ENCODE assay signal across 7 mouse cellular contexts in the genomic region with DNA sequence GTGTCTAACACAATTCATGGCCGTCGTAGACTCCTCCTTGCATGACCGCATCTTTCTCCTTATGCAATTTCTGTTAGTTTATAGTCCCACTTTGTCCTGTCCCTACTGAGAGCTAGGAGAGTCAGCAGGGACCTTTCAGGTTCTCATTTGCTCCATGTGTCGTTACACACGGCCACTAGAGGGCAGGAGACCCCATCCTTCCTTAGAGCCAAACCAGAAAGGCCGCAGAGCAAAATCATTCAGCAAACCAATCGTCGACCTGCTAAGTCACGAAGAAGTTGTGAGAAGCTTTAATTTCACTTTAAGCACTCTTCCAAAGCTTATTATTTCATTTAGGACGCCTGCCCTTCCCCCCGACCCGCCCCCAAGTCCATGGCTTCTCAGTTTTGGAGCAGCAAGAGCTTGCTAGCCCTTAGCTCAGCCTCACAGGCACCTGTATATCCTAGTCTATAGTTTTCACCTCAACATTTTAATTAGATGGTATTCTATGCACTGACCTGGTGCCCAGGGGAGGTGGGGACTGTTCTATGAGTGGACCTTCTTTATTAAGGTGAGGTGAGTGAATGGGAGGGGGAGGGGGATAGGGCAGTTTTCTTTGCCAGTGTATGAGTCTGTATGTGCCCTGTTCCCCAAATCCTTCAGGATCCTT. TPM values are rescaled to one million over a fixed set of nuclear protein-coding genes. Genes with fewer than 3 reads are reported as not detected.
DNase-seq lines count a peak whose midpoint lies in the region; ATAC-seq and TF ChIP-seq lines count a peak whose summit lies in the region.

No protein-coding gene starts in this region.

- no peaks in the 10 kb centered on the region for H3K36me3 ChIP-seq in forebrain, embryonic 15.5 days
- H3K36me3 ChIP-seq in hindbrain, embryonic 11.5 days (ENCODE audit: control insufficient read depth, insufficient read depth, low read length) = no peaks in the 10 kb centered on the region
- H3K36me3 ChIP-seq in small intestine, adult 2 months (ENCODE audit: control insufficient read depth, insufficient read depth, low read length) = no peaks in the 10 kb centered on the region

- no peak overlapping the region for H3K4me2 ChIP-seq in forebrain, embryonic 15.5 days (replicated peaks)
- H3K4me2 ChIP-seq in hindbrain, embryonic 11.5 days (replicated peaks; ENCODE audit: low read depth, low read length) = no peak overlapping the region

- no peak overlapping the region for H3K27ac ChIP-seq in forebrain, embryonic 15.5 days (replicated peaks)
- H3K27ac ChIP-seq in hindbrain, embryonic 11.5 days (ENCODE audit: low read depth, low read length) = no peak overlapping the region
- no peak overlapping the region; the same call in 1 of the 2 replicates for H3K27ac ChIP-seq in small intestine, adult 2 months (ENCODE audit: insufficient read depth, low read depth, low read length)

- peak; percentile 86; the same call in 1 of the 2 replicates for TF ChIP-seq CTCF in small intestine, adult 2 months (IDR thresholded peaks at IDR 0.05; ENCODE audit: extremely low read depth, insufficient read length, insufficient replicate concordance, low read depth, low read length)

- WGBS in forebrain, embryonic 15.5 days = 14% methylated on average over 12 of the region's 12 CpGs
- 16% methylated on average over 12 of the region's 12 CpGs for WGBS in hindbrain, embryonic 11.5 days
- WGBS in small intestine, adult 2 months = 9% methylated on average over 12 of the region's 12 CpGs

- H3K27me3 ChIP-seq in forebrain, embryonic 15.5 days = no peaks in the 10 kb centered on the region
- H3K27me3 ChIP-seq in hindbrain, embryonic 11.5 days (ENCODE audit: control insufficient read depth, insufficient read depth, low read length) = no peaks in the 10 kb centered on the region
- H3K27me3 ChIP-seq in small intestine, adult 2 months (ENCODE audit: control insufficient read depth, insufficient read depth, low read length) = no peaks in the 10 kb centered on the region

- DNase-seq in ES-CJ7 (ENCODE audit: low read depth, low spot score) = peak; percentile 78
- DNase-seq in adrenal gland, postnatal 10 days = peak; percentile 80
- DNase-seq in hindbrain, embryonic 11.5 days (ENCODE audit: low spot score) = peak; percentile 80
- peak; percentile 58 for DNase-seq in layer of hippocampus, adult 9-11 months

- H3K9ac ChIP-seq in forebrain, embryonic 15.5 days (replicated peaks) = no peak overlapping the region
- no peak overlapping the region for H3K9ac ChIP-seq in hindbrain, embryonic 11.5 days (ENCODE audit: low read depth, low read length)

- 0 out of 2 replicates have a peak, but pooled peaks have one; percentile 53 for ATAC-seq in forebrain, embryonic 15.5 days (replicated peaks)
- ATAC-seq in hindbrain, embryonic 11.5 days (ENCODE audit: low FRiP score) = peak; percentile 40
- ATAC-seq in megakaryocyte progenitor cell, adult 5-6 weeks (replicated peaks; ENCODE audit: poor library complexity) = peak; percentile 87

- TF ChIP-seq POLR2A in small intestine, adult 2 months (IDR thresholded peaks at IDR 0.05; ENCODE audit: low read depth, low read length) = 0 out of 2 replicates have a peak, but pooled peaks have one; percentile 6

- no peaks in the 10 kb centered on the region for H3K4me1 ChIP-seq in forebrain, embryonic 15.5 days
- H3K4me1 ChIP-seq in hindbrain, embryonic 11.5 days (replicated peaks; ENCODE audit: control insufficient read depth, insufficient read depth, low read length) = no peaks in the 10 kb centered on the region
- H3K4me1 ChIP-seq in small intestine, adult 2 months (ENCODE audit: control insufficient read depth, insufficient read depth, insufficient read length, low read length) = peaks cover 6% of the 10 kb centered on the region

- no peak overlapping the region for H3K4me3 ChIP-seq in forebrain, embryonic 15.5 days
- no peak overlapping the region for H3K4me3 ChIP-seq in hindbrain, embryonic 11.5 days (ENCODE audit: low read depth, low read length)
- no peak overlapping the region for H3K4me3 ChIP-seq in small intestine, adult 2 months (ENCODE audit: low read depth, low read length)

- H3K9me3 ChIP-seq in forebrain, embryonic 15.5 days = no peaks in the 10 kb centered on the region
- H3K9me3 ChIP-seq in hindbrain, embryonic 11.5 days (ENCODE audit: control insufficient read depth, low read length) = no peaks in the 10 kb centered on the region

RNA-seq across cellular contexts. Expression of gene Gimap8, which starts 1.2 kb away (rescaled TPM):
- 10 to 100 TPM; 11.7 to 14.8 TPM for total RNA-seq in adrenal gland, postnatal 10 days (2021)
- 0.33 and 0.42 TPM in 2 replicates for polyA plus RNA-seq in forebrain, embryonic 15.5 days (2015; fragmentation: Nextera tagmentation; extraction: Ambion mirVana)
- 0.37 and 0.57 TPM in 2 replicates for polyA plus RNA-seq in hindbrain, embryonic 11.5 days (2014; fragmentation: Nextera tagmentation; extraction: Ambion mirVana)
- total RNA-seq in megakaryocyte progenitor cell, adult 5-6 weeks (2015) = 0.27 and 1.1 TPM in 2 replicates
- total RNA-seq in megakaryocyte progenitor cell, adult 5-6 weeks (2017) = 0.50 and 2.0 TPM in 2 replicates
- 0.72 and 1.5 TPM in 2 replicates for polyA plus RNA-seq in small intestine, adult 2 months (2012; rRNA removed)

RNA-seq across cellular contexts. Expression of gene AI854703, which starts 19.2 kb away (rescaled TPM):
- 1 to 10 TPM; 1.7 to 3.6 TPM for total RNA-seq in adrenal gland, postnatal 10 days (2021)
- 10.1 and 11.2 TPM in 2 replicates for polyA plus RNA-seq in forebrain, embryonic 15.5 days (2015; fragmentation: Nextera tagmentation; extraction: Ambion mirVana)
- polyA plus RNA-seq in hindbrain, embryonic 11.5 days (2014; fragmentation: Nextera tagmentation; extraction: Ambion mirVana) = 1.1 and 1.2 TPM in 2 replicates
- 0.07 and 0.64 TPM in 2 replicates for total RNA-seq in megakaryocyte progenitor cell, adult 5-6 weeks (2015)
- total RNA-seq in megakaryocyte progenitor cell, adult 5-6 weeks (2017) = 0.08 and 0.61 TPM in 2 replicates
- polyA plus RNA-seq in small intestine, adult 2 months (2012; rRNA removed) = 0.43 and 0.96 TPM in 2 replicates

RNA-seq across cellular contexts. Expression of gene Gimap9, which starts 30.1 kb away (rescaled TPM):
- total RNA-seq in adrenal gland, postnatal 10 days (2021) = 1 to 10 TPM; 9.0 TPM
- 1.1 and 1.8 TPM in 2 replicates for polyA plus RNA-seq in forebrain, embryonic 15.5 days (2015; fragmentation: Nextera tagmentation; extraction: Ambion mirVana)
- polyA plus RNA-seq in hindbrain, embryonic 11.5 days (2014; fragmentation: Nextera tagmentation; extraction: Ambion mirVana) = 4.2 and 4.8 TPM in 2 replicates
- total RNA-seq in megakaryocyte progenitor cell, adult 5-6 weeks (2015) = 10.7 and 14.5 TPM in 2 replicates
- total RNA-seq in megakaryocyte progenitor cell, adult 5-6 weeks (2017) = 17.2 and 29.9 TPM in 2 replicates
- polyA plus RNA-seq in small intestine, adult 2 months (2012; rRNA removed) = 0.27 and 0.62 TPM in 2 replicates

RNA-seq across cellular contexts. Expression of gene Gimap4, which starts 38.6 kb away (rescaled TPM):
- 10 to 100 TPM; 50.2 to 52.8 TPM for total RNA-seq in adrenal gland, postnatal 10 days (2021)
- 1.1 TPM in 2 replicates for polyA plus RNA-seq in forebrain, embryonic 15.5 days (2015; fragmentation: Nextera tagmentation; extraction: Ambion mirVana)
- polyA plus RNA-seq in hindbrain, embryonic 11.5 days (2014; fragmentation: Nextera tagmentation; extraction: Ambion mirVana) = 3.3 and 5.6 TPM in 2 replicates
- total RNA-seq in megakaryocyte progenitor cell, adult 5-6 weeks (2015) = 0.39 and 1.7 TPM in 2 replicates
- 2.9 and 3.1 TPM in 2 replicates for total RNA-seq in megakaryocyte progenitor cell, adult 5-6 weeks (2017)
- 4.3 and 9.3 TPM in 2 replicates for polyA plus RNA-seq in small intestine, adult 2 months (2012; rRNA removed)

RNA-seq across cellular contexts. Expression of gene Zfp775, which starts 43.9 kb away (rescaled TPM):
- total RNA-seq in adrenal gland, postnatal 10 days (2021) = 1 to 10 TPM; 6.1 to 6.2 TPM
- 15.8 and 20.5 TPM in 2 replicates for polyA plus RNA-seq in forebrain, embryonic 15.5 days (2015; fragmentation: Nextera tagmentation; extraction: Ambion mirVana)
- polyA plus RNA-seq in hindbrain, embryonic 11.5 days (2014; fragmentation: Nextera tagmentation; extraction: Ambion mirVana) = 7.7 and 11.0 TPM in 2 replicates
- 0.78 and 0.96 TPM in 2 replicates for total RNA-seq in megakaryocyte progenitor cell, adult 5-6 weeks (2015)
- 1.00 and 2.0 TPM in 2 replicates for total RNA-seq in megakaryocyte progenitor cell, adult 5-6 weeks (2017)
- polyA plus RNA-seq in small intestine, adult 2 months (2012; rRNA removed) = 1.9 and 3.1 TPM in 2 replicates
